Mouse (Mus musculus) stomach, embryonic 16.5 days (tissue): Measurements from ENCODE around the gene Itgb4. TPM values are rescaled to one million over a fixed set of nuclear protein-coding genes. Genes with fewer than 3 reads are reported as not detected.

ENCODE experiments used
- ATAC-seq: fragments of 200-750 bp; cut with Nextera tagmentation; 2 replicates; pipeline ENCODE4 v1.8.0; 2017; ENCODE audit warnings: moderate number of reproducible peaks, moderate TSS enrichment; ENCODE audit not compliant: insufficient read depth, low FRiP score
- H3K27ac ChIP-seq: fragments of 300-500 bp; sonication (generic); 2 replicates; pipeline ENCODE4 v1.5.1; 2014; ENCODE audit warnings: low read length
- H3K27me3 ChIP-seq: fragments of 300-500 bp; sonication (generic); 2 replicates; pipeline ENCODE4 v1.6.1; 2014; ENCODE audit warnings: low read length, control low read depth, mixed read lengths; ENCODE audit not compliant: control insufficient read depth, insufficient read depth
- H3K36me3 ChIP-seq: fragments of 300-500 bp; sonication (generic); 2 replicates; pipeline ENCODE4 v1.6.1; 2014; ENCODE audit warnings: low read length; ENCODE audit not compliant: control insufficient read depth, insufficient read depth
- H3K4me1 ChIP-seq: fragments of 300-500 bp; sonication (generic); 2 replicates; pipeline ENCODE4 v1.6.1; 2014; ENCODE audit warnings: low read length, control low read depth, mixed read lengths; ENCODE audit not compliant: control insufficient read depth, insufficient read depth
- H3K4me2 ChIP-seq: fragments of 300-500 bp; sonication (generic); 2 replicates; pipeline ENCODE4 v1.6.1; 2014; ENCODE audit warnings: low read depth, low read length, mixed read lengths
- H3K4me3 ChIP-seq: fragments of 300-500 bp; sonication (generic); replicated peaks from 2 replicates; pipeline ENCODE4 v1.5.1; 2014; ENCODE audit warnings: mild to moderate bottlenecking, low read length
- H3K9ac ChIP-seq: fragments of 300-500 bp; sonication (generic); 2 replicates; pipeline ENCODE4 v1.6.1; 2014; ENCODE audit warnings: low read length
- H3K9me3 ChIP-seq: fragments of 300-500 bp; sonication (generic); replicated peaks from 2 replicates; pipeline ENCODE4 v1.6.1; 2016; ENCODE audit warnings: low read length, control low read depth; ENCODE audit not compliant: control insufficient read depth
- WGBS: fragments of 180-500 bp; shearing (Covaris S2); extraction: QIAGEN DNeasy Blood & Tissue Kit; methylation state at CpG from one replicate; pipeline ENCODE4 v1.1.7; 2014; 5-methylcytosine and 5-hydroxymethylcytosine counted together
- polyA plus RNA-seq: library from polyadenylated mRNA; unstranded; fragments of >200 nt; fragmentation: Nextera tagmentation; extraction: Ambion mirVana; gene quantifications from 2 replicates; pipeline ENCODE4 v1.2.1, GENCODE M21; 2015

The Itgb4 gene
- polyA plus RNA-seq: 18.9 and 24.4 TPM in 2 replicates

DNA sequence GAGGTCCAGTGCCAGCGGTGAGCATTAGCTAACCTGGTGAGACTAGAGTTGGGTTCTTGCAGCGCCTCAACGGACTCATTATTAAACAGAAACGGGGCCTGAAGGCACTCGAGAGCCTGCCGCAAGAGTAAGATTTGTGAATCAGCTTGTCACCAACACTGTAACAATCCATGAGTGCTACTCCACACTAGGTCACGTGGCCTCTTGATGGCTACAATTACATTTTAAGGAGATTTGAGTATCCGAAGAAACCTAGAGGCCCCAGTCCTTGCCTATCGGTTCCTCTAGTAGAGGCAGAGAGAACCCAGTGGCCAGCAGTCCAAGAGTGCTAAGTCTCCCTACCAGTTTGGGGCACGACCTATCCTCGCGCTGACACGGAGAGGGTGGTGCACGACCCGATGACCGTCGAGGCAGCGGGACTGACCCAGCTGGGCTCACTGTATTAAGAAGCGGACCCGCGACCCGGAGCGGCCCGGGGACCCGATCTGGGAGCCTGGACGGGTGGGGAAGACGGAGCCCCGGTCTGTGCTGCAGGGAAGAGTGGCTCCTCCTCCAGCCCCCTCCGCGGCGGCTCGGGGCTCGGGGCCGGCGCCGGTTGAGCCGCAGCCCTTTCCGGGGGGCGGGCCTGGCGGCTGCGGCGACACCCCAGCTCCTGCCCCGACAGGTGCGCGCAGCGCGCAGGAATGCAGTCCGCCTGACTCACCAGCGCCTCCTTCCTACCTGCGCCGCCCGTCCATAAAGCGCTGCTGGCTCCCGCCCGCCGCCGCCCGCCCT, at the start of gene Itgb4:
Itgb4 (plus strand) TSS at position 401 of the 774 bp plus-strand sequence.
- Histone ChIP-seq H3K27me3 (peaks cover 16% of the 10 kb centered on the region), H3K36me3 (no peaks in the 10 kb centered on the region), H3K4me1 (peaks cover 19% of the 10 kb centered on the region), H3K9ac (peak within 1 kb of the TSS; percentile 77), H3K27ac (peak within 1 kb of the TSS; percentile 77), H3K4me2 (peak within 1 kb of the TSS; percentile 71), H3K9me3 (no peaks in the 10 kb centered on the region), H3K4me3 (peak within 1 kb of the TSS; percentile 57)
- 10% methylated on average over 55 of the region's 58 CpGs for WGBS
- ATAC-seq: peak; percentile 86

DNA sequence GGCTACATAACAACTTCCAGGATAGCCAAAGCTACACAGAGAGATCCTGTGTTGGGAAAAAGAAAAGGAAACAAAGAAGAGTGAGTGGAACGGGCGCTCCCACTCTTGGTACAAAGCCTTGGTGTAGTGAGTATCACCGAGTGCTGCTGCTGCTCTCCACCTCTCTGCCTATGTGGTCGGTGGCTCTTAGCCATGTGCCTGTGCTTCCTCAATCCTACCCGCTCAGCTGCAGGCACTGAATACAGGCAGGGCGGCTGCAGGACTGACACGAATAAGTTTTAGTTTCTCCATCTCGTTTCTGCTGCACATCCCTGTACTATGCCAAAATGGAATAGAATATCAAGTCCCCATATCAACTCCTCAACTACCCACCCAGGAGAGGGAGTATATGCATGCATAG, 45.5 kb upstream of the Itgb4 start:
- no peaks in the 10 kb centered on the region; the same call in 1 of the 2 replicates for H3K36me3 ChIP-seq
- H3K27me3 ChIP-seq: no peaks in the 10 kb centered on the region
- ATAC-seq: no peak
- no peaks in the 10 kb centered on the region for H3K9me3 ChIP-seq
- H3K9ac ChIP-seq: no peak overlapping the region
- peaks cover 10% of the 10 kb centered on the region for H3K4me1 ChIP-seq
- 90% methylated on average over 8 of the region's 8 CpGs for WGBS
- no peak overlapping the region for H3K4me2 ChIP-seq
- no peak overlapping the region for H3K27ac ChIP-seq
- no peak overlapping the region for H3K4me3 ChIP-seq

DNA sequence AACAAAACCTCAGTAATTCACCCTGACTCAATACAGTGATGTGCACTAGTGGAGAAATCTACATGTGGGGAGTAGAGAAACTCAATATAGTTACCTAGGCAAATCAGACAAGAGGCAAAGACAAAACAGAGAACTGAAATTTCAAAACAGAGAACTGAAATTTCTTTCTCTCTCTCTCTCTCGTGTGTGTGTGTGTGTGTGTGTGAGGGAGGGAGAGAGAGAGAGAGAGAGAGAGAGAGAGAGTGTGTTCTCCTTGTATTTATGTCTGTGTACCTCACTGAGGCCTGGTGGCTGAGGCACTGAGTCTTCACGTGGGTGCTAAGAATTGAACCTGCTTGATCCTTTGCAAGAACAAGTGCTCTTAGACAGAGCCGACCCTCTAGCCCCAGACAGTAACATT, 44.7 kb upstream of the Itgb4 start:
- Histone ChIP-seq H3K4me3 (no peak overlapping the region), H3K9me3 (no peaks in the 10 kb centered on the region), H3K4me1 (peaks cover 17% of the 10 kb centered on the region), H3K27me3 (no peaks in the 10 kb centered on the region), H3K4me2 (no peak overlapping the region), H3K27ac (no peak overlapping the region), H3K36me3 (no peaks in the 10 kb centered on the region; the same call in 1 of the 2 replicates), H3K9ac (no peak overlapping the region)
- WGBS: 68% methylated on average over 3 of the region's 3 CpGs
- no peak for ATAC-seq

DNA sequence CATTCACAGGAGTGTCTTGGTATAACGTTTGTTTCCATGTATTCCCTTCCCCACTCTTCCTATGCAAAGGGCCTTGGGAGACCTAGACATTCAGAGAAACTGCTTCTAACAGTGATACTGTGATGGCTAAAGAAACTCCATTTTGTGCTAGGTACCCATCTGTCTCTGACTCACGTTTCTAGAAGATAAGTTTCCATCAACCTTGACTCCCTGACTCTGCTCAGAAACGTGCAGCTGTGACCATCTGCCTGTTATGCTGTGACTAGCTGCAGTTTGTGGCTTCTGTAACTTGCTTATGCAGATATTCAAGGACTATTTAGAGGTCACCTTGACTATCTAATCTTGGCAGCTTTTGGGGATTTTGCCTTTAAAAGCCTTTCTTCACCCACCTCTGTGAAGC, 43.3 kb upstream of the Itgb4 start:
- Histone ChIP-seq H3K4me1 (peaks cover 17% of the 10 kb centered on the region), H3K27me3 (no peaks in the 10 kb centered on the region), H3K9me3 (no peaks in the 10 kb centered on the region), H3K36me3 (no peaks in the 10 kb centered on the region), H3K9ac (no peak overlapping the region), H3K4me2 (no peak overlapping the region), H3K27ac (no peak overlapping the region), H3K4me3 (no peak overlapping the region)
- whole genome bisulfite sequencing: 66% methylated on average over 3 of the region's 3 CpGs
- no peak for ATAC-seq

DNA sequence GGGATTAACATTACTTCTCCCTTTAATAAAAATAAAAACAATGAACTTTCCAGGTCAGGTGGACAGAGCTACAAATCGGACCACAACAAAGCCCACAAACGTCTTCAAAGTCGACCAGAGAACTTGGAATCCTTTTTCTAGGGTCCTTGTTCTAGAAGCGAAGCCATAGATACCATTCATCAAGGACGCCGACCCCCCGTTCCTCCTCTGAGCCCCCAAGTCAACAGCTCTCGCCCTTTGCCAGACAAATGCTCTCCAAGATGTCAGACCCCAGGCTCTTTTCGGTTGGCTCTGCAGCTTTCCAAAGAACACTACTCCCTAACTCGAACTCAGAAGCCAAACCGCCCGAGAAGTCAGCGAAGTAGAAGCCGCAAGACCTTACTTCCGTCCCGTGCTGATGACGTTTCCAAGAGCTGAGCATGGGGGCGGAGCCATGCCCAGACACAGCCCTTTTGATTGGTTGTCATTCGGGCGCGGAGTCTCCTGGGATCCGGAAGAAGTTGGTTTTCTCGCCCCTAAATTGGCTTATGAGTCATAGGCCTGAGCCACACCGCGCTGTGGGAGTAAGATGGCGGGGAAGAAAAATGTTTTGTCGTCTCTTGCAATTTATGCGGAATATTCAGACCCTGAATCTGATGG, 41.3 kb upstream of the Itgb4 start, which contains the start of the genes Sap30bp and Recql5:
Sap30bp (plus strand) TSS at position 175 of the 639 bp plus-strand sequence.
Recql5 (minus strand) TSS at position 370 of the 639 bp plus-strand sequence.
- H3K9ac ChIP-seq: peak within 1 kb of the TSS; percentile 87
- H3K27ac ChIP-seq: 0 out of 2 replicates have a peak within 1 kb of the TSS, but pooled peaks have one; percentile 1
- H3K27me3 ChIP-seq: no peaks in the 10 kb centered on the region
- under 1% methylated on average over 28 of the region's 28 CpGs for WGBS
- H3K4me3 ChIP-seq: peak within 1 kb of the TSS; percentile 82
- peak; percentile 100 for ATAC-seq
- H3K4me2 ChIP-seq: peak within 1 kb of the TSS; percentile 92
- peaks cover 3% of the 10 kb centered on the region; the same call in 1 of the 2 replicates for H3K36me3 ChIP-seq
- no peaks in the 10 kb centered on the region for H3K9me3 ChIP-seq
- peaks cover 17% of the 10 kb centered on the region for H3K4me1 ChIP-seq

DNA sequence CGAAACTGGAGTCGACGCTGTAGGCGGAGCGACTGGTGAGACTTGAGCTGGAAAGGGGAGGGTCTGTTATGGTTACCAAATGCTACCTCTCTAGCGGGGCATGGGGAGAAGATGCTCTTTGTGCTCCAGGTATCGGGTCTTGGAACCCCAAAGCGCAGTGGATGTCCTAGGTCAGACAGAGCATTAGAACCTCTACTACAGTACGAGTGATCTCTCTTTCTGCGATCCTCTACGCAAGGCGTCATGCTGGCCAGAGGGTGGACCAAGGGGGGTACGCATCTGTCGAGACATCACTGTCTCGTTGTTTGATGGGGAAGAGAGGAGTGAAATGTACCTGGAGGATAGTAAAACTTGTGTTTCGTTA, 40.8 kb upstream of the Itgb4 start:
- peaks cover 6% of the 10 kb centered on the region; the same call in 1 of the 2 replicates for H3K36me3 ChIP-seq
- peak overlapping the region; percentile 87 for H3K9ac ChIP-seq
- ATAC-seq: 0 out of 2 replicates have a peak, but pooled peaks have one; percentile 4
- no peaks in the 10 kb centered on the region for H3K9me3 ChIP-seq
- peak overlapping the region; percentile 92 for H3K4me2 ChIP-seq
- peak overlapping the region; percentile 82 for H3K4me3 ChIP-seq
- peaks cover 17% of the 10 kb centered on the region for H3K4me1 ChIP-seq
- H3K27ac ChIP-seq: 0 out of 2 replicates have a peak overlapping the region, but pooled peaks have one; percentile 1
- no peaks in the 10 kb centered on the region for H3K27me3 ChIP-seq
- WGBS: under 1% methylated on average over 16 of the region's 16 CpGs

DNA sequence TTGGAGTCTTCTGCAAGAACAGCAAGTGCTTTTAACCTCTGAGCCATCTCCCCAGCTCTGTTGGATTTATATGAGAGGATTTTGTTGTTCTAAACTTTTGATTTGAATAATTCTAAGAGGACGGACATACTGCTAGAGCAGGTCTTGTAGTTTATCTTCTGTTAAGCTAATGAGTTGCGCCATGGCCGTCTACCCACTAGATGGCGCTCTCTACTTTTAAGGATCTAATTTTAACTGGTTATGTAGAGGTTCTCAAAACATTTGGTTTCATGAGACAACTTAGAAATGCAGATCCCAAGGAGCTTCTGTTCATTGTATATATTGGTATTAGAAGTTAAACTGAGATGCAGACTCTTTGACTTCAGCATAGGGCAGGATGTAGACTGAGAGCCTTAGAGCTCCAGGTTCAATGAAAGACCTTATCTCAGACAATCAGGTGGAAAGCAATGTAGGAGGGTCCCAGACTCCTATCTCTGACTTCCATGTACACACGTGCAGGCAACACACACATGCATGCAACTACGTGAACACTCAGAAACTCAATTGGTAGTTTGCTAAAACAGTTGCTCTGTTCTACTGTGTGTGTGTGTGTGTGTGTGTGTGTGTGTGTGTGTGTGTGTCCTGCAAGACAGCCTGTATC, 34.7 kb upstream of the Itgb4 start:
- WGBS: 32% methylated on average over 6 of the region's 6 CpGs
- H3K9me3 ChIP-seq: no peaks in the 10 kb centered on the region
- no peak overlapping the region for H3K4me3 ChIP-seq
- H3K9ac ChIP-seq: no peak overlapping the region
- ATAC-seq: no peak
- H3K27me3 ChIP-seq: no peaks in the 10 kb centered on the region
- no peaks in the 10 kb centered on the region for H3K4me1 ChIP-seq
- H3K4me2 ChIP-seq: no peak overlapping the region
- no peak overlapping the region for H3K27ac ChIP-seq
- peaks cover 20% of the 10 kb centered on the region; the same call in 1 of the 2 replicates for H3K36me3 ChIP-seq

DNA sequence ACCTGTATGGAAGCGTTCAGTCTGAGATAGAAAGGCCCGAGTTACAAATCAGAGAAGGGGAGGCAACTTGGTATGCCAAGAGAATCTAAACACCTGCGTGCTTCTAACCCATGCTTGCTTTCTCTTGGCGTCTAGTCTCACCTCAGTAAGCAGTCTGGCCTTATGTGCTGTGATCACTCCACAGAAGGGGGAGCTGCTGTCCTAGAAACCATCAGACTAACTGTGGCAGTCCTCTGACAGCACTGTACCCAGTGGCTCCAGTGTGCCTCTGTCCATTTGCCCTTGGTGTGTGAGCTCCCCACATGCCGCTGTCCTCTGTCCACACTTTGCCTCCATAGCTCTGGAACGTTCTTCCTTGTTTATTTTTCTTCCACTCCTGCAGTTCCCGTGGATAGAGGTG, 32.5 kb upstream of the Itgb4 start:
- no peaks in the 10 kb centered on the region for H3K27me3 ChIP-seq
- no peaks in the 10 kb centered on the region for H3K4me1 ChIP-seq
- 82% methylated on average over 7 of the region's 7 CpGs for WGBS
- ATAC-seq: no peak
- no peak overlapping the region for H3K4me2 ChIP-seq
- no peaks in the 10 kb centered on the region for H3K9me3 ChIP-seq
- no peak overlapping the region for H3K4me3 ChIP-seq
- H3K36me3 ChIP-seq: peaks cover 20% of the 10 kb centered on the region; the same call in 1 of the 2 replicates
- no peak overlapping the region for H3K9ac ChIP-seq
- no peak overlapping the region for H3K27ac ChIP-seq
